Mouse (Mus musculus) right cerebral cortex, adult 2 months (tissue): Measurements from ENCODE around the gene Rbp1.

Experiments used
- DNase-seq, 2 experiments: peaks; one replicate each; pipeline ENCODE4 v3.0.0; 2021 to 2022; ENCODE audit warnings: low spot score in 2 of 2

The Rbp1 gene

GRCm38 (mm10) chr9:98492212-98492611 is 69.5 kb downstream of the Rbp1 start:
- no peak for DNase-seq

- no peak for DNase-seq
Measured at GRCm38 (mm10) chr9:98492821-98493220, 70.1 kb downstream of the Rbp1 start.
